In the genomic region with DNA sequence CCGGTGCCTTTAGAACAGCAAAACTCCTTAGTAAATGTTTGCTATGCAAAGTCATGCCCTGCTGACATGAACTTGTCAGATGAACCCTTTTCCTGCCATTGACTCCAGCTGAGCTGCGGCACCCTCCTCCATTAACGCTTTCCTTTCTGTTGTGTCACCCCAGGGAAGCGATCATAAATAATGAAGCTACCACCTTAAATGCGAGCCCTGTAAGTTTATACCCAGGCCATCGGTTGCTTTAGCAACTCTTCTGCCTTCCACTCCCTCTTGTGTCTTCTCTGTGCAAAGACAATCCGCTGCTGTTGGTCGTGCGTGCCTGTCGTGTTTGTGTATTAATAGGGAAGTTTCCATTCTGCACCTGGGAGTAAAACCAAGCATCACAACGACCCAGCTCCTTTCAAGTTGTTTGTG, we compare ENCODE assay signal across 8 mouse cellular contexts. TPM values are rescaled to one million over a fixed set of nuclear protein-coding genes. Genes with fewer than 3 reads are reported as not detected.
DNase-seq lines count a peak whose midpoint lies in the region; ATAC-seq and TF ChIP-seq lines count a peak whose summit lies in the region.

No protein-coding gene starts in this region.

- no peak for DNase-seq in heart, adult 9 months (ENCODE audit: low spot score in 2 of 2)
- peak; percentile 68 for DNase-seq in NIH3T3 (ENCODE audit: low read depth)
- peak; percentile 61 for DNase-seq in kidney, adult 2 months
- peak; percentile 30 for DNase-seq in neural tube, embryonic 10.5 days (ENCODE audit: extremely low spot score, low spot score)
- no peak for DNase-seq in testis, postnatal 10 days (ENCODE audit: low spot score)
- DNase-seq in gastrocnemius, postnatal 36 days = no peak

- H3K27ac ChIP-seq in heart, embryonic 13.5 days (replicated peaks) = no peak overlapping the region
- no peak overlapping the region for H3K27ac ChIP-seq in embryonic fibroblast, embryonic 13.5 days (ENCODE audit: insufficient read depth, low read length)
- no peak overlapping the region for H3K27ac ChIP-seq in kidney, adult 2 months (ENCODE audit: insufficient read depth, low read depth, low read length)

- peak overlapping the region; percentile 82 for H3K4me2 ChIP-seq in heart, embryonic 13.5 days

- ATAC-seq in heart, embryonic 13.5 days (ENCODE audit: extremely low read depth, insufficient number of reproducible peaks, low FRiP score, low TSS enrichment) = no peak

- peak; percentile 16; the same call in 1 of the 2 replicates for TF ChIP-seq CTCF in embryonic fibroblast, embryonic 13.5 days (IDR thresholded peaks at IDR 0.05; ENCODE audit: borderline replicate concordance, insufficient read depth, low read length)
- TF ChIP-seq CTCF in kidney, adult 2 months (conservative IDR thresholded peaks at IDR 0.05; ENCODE audit: insufficient read depth, insufficient read length, low read depth, low read length) = peak; percentile 53

- H3K9ac ChIP-seq in heart, embryonic 13.5 days = peak overlapping the region; percentile 34

- H3K36me3 ChIP-seq in heart, embryonic 13.5 days = no peaks in the 10 kb centered on the region
- no peaks in the 10 kb centered on the region for H3K36me3 ChIP-seq in kidney, adult 2 months (ENCODE audit: control insufficient read depth, insufficient read depth, low read length)

- peaks cover 52% of the 10 kb centered on the region for H3K27me3 ChIP-seq in heart, embryonic 13.5 days (replicated peaks)
- H3K27me3 ChIP-seq in kidney, adult 2 months (replicated peaks; ENCODE audit: control insufficient read depth, insufficient read depth, low read length) = no peaks in the 10 kb centered on the region

- H3K4me1 ChIP-seq in heart, embryonic 13.5 days = peaks cover 49% of the 10 kb centered on the region
- H3K4me1 ChIP-seq in embryonic fibroblast, embryonic 13.5 days (ENCODE audit: control insufficient read depth, insufficient read depth, low read length) = peaks cover 6% of the 10 kb centered on the region
- H3K4me1 ChIP-seq in kidney, adult 2 months (ENCODE audit: control insufficient read depth, insufficient read depth, low read length) = peaks cover 11% of the 10 kb centered on the region

- WGBS in heart, embryonic 13.5 days = 8% methylated on average over 11 of the region's 11 CpGs
- 9% methylated on average over 11 of the region's 11 CpGs for WGBS in kidney, adult 2 months

- TF ChIP-seq POLR2A in embryonic fibroblast, embryonic 13.5 days (IDR thresholded peaks at IDR 0.05; ENCODE audit: low read depth, low read length) = no peak
- no peak for TF ChIP-seq POLR2A in kidney, adult 2 months (IDR thresholded peaks at IDR 0.05; ENCODE audit: low read depth, low read length)

- intact Hi-C loops in gastrocnemius, postnatal 36 days (cut with DNase I) = no loop called here

- no peaks in the 10 kb centered on the region for H3K9me3 ChIP-seq in heart, embryonic 13.5 days

- peak overlapping the region; percentile 6; the same call in 1 of the 2 replicates for H3K4me3 ChIP-seq in heart, embryonic 13.5 days
- H3K4me3 ChIP-seq in embryonic fibroblast, embryonic 13.5 days (ENCODE audit: insufficient read depth, low read length) = peak overlapping the region; percentile 13; the same call in 1 of the 2 replicates
- no peak overlapping the region for H3K4me3 ChIP-seq in kidney, adult 2 months (ENCODE audit: insufficient read depth, low read depth, low read length)

RNA-seq across cellular contexts. Expression of gene Dusp14, which starts 3.0 kb away (rescaled TPM):
- 5.1 and 6.6 TPM in 2 replicates for polyA plus RNA-seq in heart, embryonic 13.5 days (2015; fragmentation: Nextera tagmentation; extraction: Ambion mirVana)
- polyA plus RNA-seq in embryonic fibroblast, embryonic 13.5 days (2011; ENCODE audit: insufficient read length, low read depth, missing spikeins) = 16.2 and 21.0 TPM in 2 replicates
- 60.3 and 65.0 TPM in 2 replicates for polyA plus RNA-seq in kidney, adult 2 months (2012; rRNA removed)
- 1 to 10 TPM; 5.7 to 7.0 TPM for total RNA-seq in gastrocnemius, postnatal 36 days (2021)

Comparison
In these comparisons a context has a peak if more than half of its experiments do, and no peak if none do; other contexts are left out.
1. DNase-seq: peak in NIH3T3 (single experiment), kidney, adult 2 months (single experiment) and neural tube, embryonic 10.5 days (single experiment); none in heart, adult 9 months (0 of 2), testis, postnatal 10 days (single experiment) and gastrocnemius, postnatal 36 days (0 of 2).